Mouse (Mus musculus) heart, embryonic 14.5 days (tissue): ENCODE data around the gene Mcrip2. TPM values are rescaled to one million over a fixed set of nuclear protein-coding genes. Genes with fewer than 3 reads are reported as not detected.

Experiments used
- ATAC-seq: fragments of 200-750 bp; cut with Nextera tagmentation; 2 replicates; pipeline ENCODE4 v1.8.0; 2017; ENCODE audit warnings: low read depth, moderate TSS enrichment; ENCODE audit not compliant: insufficient number of reproducible peaks, insufficient read depth, low FRiP score
- H3K27ac ChIP-seq, 2 experiments: fragments of 200-500 bp in 1 of 2; fragments of 300-500 bp in 1 of 2; sonication (generic) in 1 of 2; replicated peaks in 1 of 2; 2 replicates each; pipeline ENCODE4 v1.5.1; 2012 to 2014; ENCODE audit warnings: low read depth in 2 of 2, low read length in 2 of 2, control low read depth in 1 of 2, mild to moderate bottlenecking in 1 of 2, mixed read lengths in 1 of 2; ENCODE audit not compliant: control insufficient read depth in 1 of 2, insufficient read depth in 1 of 2
- H3K27me3 ChIP-seq: fragments of 300-500 bp; sonication (generic); 2 replicates; pipeline ENCODE4 v1.6.1; 2014; ENCODE audit warnings: mild to moderate bottlenecking, low read length, control low read depth; ENCODE audit not compliant: control insufficient read depth, insufficient read depth
- H3K36me3 ChIP-seq: fragments of 300-500 bp; sonication (generic); 2 replicates; pipeline ENCODE4 v1.6.1; 2014; ENCODE audit warnings: mild to moderate bottlenecking, control low read depth, low read length, mixed read lengths; ENCODE audit not compliant: control insufficient read depth, insufficient read depth
- H3K4me1 ChIP-seq, 2 experiments: fragments of 200-500 bp in 1 of 2; fragments of 300-500 bp in 1 of 2; sonication (generic) in 1 of 2; 2 replicates each; pipeline ENCODE4 v1.6.1; 2012 to 2014; ENCODE audit warnings: low read length in 2 of 2, control low read depth in 1 of 2, mixed read lengths in 1 of 2; ENCODE audit not compliant: control insufficient read depth in 2 of 2, insufficient read depth in 2 of 2
- H3K4me2 ChIP-seq: fragments of 300-500 bp; sonication (generic); 2 replicates; pipeline ENCODE4 v1.6.1; 2014; ENCODE audit warnings: mild to moderate bottlenecking, low read length
- H3K4me3 ChIP-seq, 2 experiments: fragments of 200-500 bp in 1 of 2; fragments of 300-500 bp in 1 of 2; sonication (generic) in 1 of 2; 2 replicates each; pipeline ENCODE4 v1.5.1; 2012 to 2014; ENCODE audit warnings: low read length in 2 of 2, mild to moderate bottlenecking in 2 of 2, control low read depth in 1 of 2, low read depth in 1 of 2, moderate library complexity in 1 of 2; ENCODE audit not compliant: control insufficient read depth in 1 of 2, insufficient read depth in 1 of 2
- H3K9ac ChIP-seq: fragments of 300-500 bp; sonication (generic); 2 replicates; pipeline ENCODE4 v1.6.1; 2014; ENCODE audit warnings: mild to moderate bottlenecking, low read length
- H3K9me3 ChIP-seq: fragments of 300-500 bp; sonication (generic); 2 replicates; pipeline ENCODE4 v1.6.1; 2016; ENCODE audit warnings: low read length, control low read depth; ENCODE audit not compliant: control insufficient read depth
- WGBS: fragments of 180-500 bp; shearing (Covaris S2); extraction: QIAGEN DNeasy Blood & Tissue Kit; methylation state at CpG from one replicate; pipeline ENCODE4 v1.1.7; 2014; 5-methylcytosine and 5-hydroxymethylcytosine counted together
- polyA plus RNA-seq: library from polyadenylated mRNA; unstranded; fragments of >200 nt; fragmentation: Nextera tagmentation; extraction: Ambion mirVana; gene quantifications from 2 replicates; pipeline ENCODE4 v1.2.1, GENCODE M21; 2014

Gene Mcrip2
- polyA plus RNA-seq, 1 experiment from 2014 or later, result 184 TPM

GRCm38 (mm10) chr17:25836397-25837075 is 32.0 kb downstream of the Mcrip2 start:
- 21% methylated on average over 23 of the region's 23 CpGs for WGBS
- Histone ChIP-seq H3K4me2 (peak overlapping the region; percentile 90), H3K9me3 (no peaks in the 10 kb centered on the region), H3K4me1 (peaks cover 25 to 46% of the 10 kb centered on the region in 2 experiments; a peak in 3 of 4 replicates), H3K36me3 (peaks cover 65% of the 10 kb centered on the region), H3K4me3 (peak overlapping the region; percentile 30 to 42), H3K27me3 (no peaks in the 10 kb centered on the region), H3K27ac (peak overlapping the region in 1 of 2 experiments; percentile 77; a peak in 2 of 4 replicates), H3K9ac (peak overlapping the region; percentile 74)
- no peak for ATAC-seq

GRCm38 (mm10) chr17:25835816-25836215 is 32.7 kb downstream of the Mcrip2 start:
- ATAC-seq, result no peak
- Histone ChIP-seq H3K27ac (no peak overlapping the region; a peak in 1 of 4 replicates), H3K4me2 (peak overlapping the region; percentile 90), H3K4me1 (peaks cover 28 to 53% of the 10 kb centered on the region in 2 experiments; a peak in 3 of 4 replicates), H3K36me3 (peaks cover 65% of the 10 kb centered on the region), H3K9ac (no peak overlapping the region), H3K9me3 (no peaks in the 10 kb centered on the region), H3K27me3 (no peaks in the 10 kb centered on the region), H3K4me3 (no peak overlapping the region)
- WGBS, result 91% methylated on average over 16 of the region's 16 CpGs

- H3K9ac ChIP-seq, result peak overlapping the region; percentile 85
- H3K36me3 ChIP-seq, result peaks cover 65% of the 10 kb centered on the region
- H3K4me1 ChIP-seq, result peaks cover 28 to 55% of the 10 kb centered on the region in 2 experiments; a peak in 3 of 4 replicates
- H3K27me3 ChIP-seq, result no peaks in the 10 kb centered on the region
- H3K27ac ChIP-seq, result no peak overlapping the region
- no peaks in the 10 kb centered on the region for H3K9me3 ChIP-seq
- H3K4me2 ChIP-seq, result peak overlapping the region; percentile 91; the same call in 1 of the 2 replicates
- no peak overlapping the region for H3K4me3 ChIP-seq
- WGBS, result 96% methylated on average over 7 of the region's 7 CpGs
- no peak for ATAC-seq
Observed at GRCm38 (mm10) chr17:25835301-25835700, 33.3 kb downstream of the Mcrip2 start.

- Histone ChIP-seq H3K27ac (peak overlapping the region in 1 of 2 experiments; percentile 99; a peak in 2 of 4 replicates), H3K4me1 (peaks cover 29 to 58% of the 10 kb centered on the region in 2 experiments; a peak in 3 of 4 replicates), H3K27me3 (no peaks in the 10 kb centered on the region), H3K4me2 (peak overlapping the region; percentile 91), H3K36me3 (peaks cover 65% of the 10 kb centered on the region), H3K9ac (peak overlapping the region; percentile 85), H3K4me3 (peak overlapping the region; percentile 57 to 70; a peak in 3 of 4 replicates), H3K9me3 (no peaks in the 10 kb centered on the region)
- no peak for ATAC-seq
- 86% methylated on average over 12 of the region's 12 CpGs for WGBS
Observed at GRCm38 (mm10) chr17:25834595-25835222, 33.9 kb downstream of the Mcrip2 start.

GRCm38 (mm10) chr17:25833961-25834594 is 34.5 kb downstream of the Mcrip2 start:
- H3K4me1 ChIP-seq, result peaks cover 32 to 63% of the 10 kb centered on the region in 2 experiments; a peak in 3 of 4 replicates
- H3K9me3 ChIP-seq, result no peaks in the 10 kb centered on the region
- 25% methylated on average over 6 of the region's 6 CpGs for WGBS
- H3K4me2 ChIP-seq, result peak overlapping the region; percentile 91
- H3K27ac ChIP-seq, result peak overlapping the region; percentile 97 to 99
- peak overlapping the region; percentile 85 for H3K9ac ChIP-seq
- H3K36me3 ChIP-seq, result peaks cover 59% of the 10 kb centered on the region
- H3K4me3 ChIP-seq, result peak overlapping the region; percentile 57 to 70
- ATAC-seq, result no peak
- no peaks in the 10 kb centered on the region for H3K27me3 ChIP-seq

- H3K9ac ChIP-seq, result peak within 1 kb of the TSS; percentile 85
- 0% methylated on average over 24 of the region's 24 CpGs for WGBS
- peak within 1 kb of the TSS; percentile 57 to 74 for H3K4me3 ChIP-seq
- H3K36me3 ChIP-seq, result peaks cover 51% of the 10 kb centered on the region
- no peaks in the 10 kb centered on the region for H3K9me3 ChIP-seq
- peak; percentile 70 for ATAC-seq
- peaks cover 37 to 67% of the 10 kb centered on the region in 2 experiments for H3K4me1 ChIP-seq
- H3K27me3 ChIP-seq, result no peaks in the 10 kb centered on the region
- H3K4me2 ChIP-seq, result peak within 1 kb of the TSS; percentile 91
- H3K27ac ChIP-seq, result peak within 1 kb of the TSS; percentile 97 to 99
Observed at GRCm38 (mm10) chr17:25833291-25833663, 35.3 kb downstream of the Mcrip2 start, which contains the start of gene Stub1. Stub1 (minus strand) TSS chr17:25833404.
